Mouse (Mus musculus) embryonic facial prominence, embryonic 15.5 days (tissue): ENCODE results near the gene Rem1. TPM values are rescaled to one million over a fixed set of nuclear protein-coding genes. Genes with fewer than 3 reads are reported as not detected.

Experiments used
- ATAC-seq: fragments of 200-750 bp; cut with Nextera tagmentation; 2 replicates; pipeline ENCODE4 v1.8.0; 2017; ENCODE audit warnings: low read depth, moderate TSS enrichment; ENCODE audit not compliant: insufficient number of reproducible peaks, low FRiP score, low TSS enrichment
- H3K27ac ChIP-seq: fragments of 300-500 bp; sonication (generic); replicated peaks from 2 replicates; pipeline ENCODE4 v1.5.1; 2015; ENCODE audit warnings: mild to moderate bottlenecking, inconsistent platforms
- H3K27me3 ChIP-seq: fragments of 300-500 bp; sonication (generic); 2 replicates; pipeline ENCODE4 v1.6.1; 2015; ENCODE audit warnings: inconsistent platforms
- H3K36me3 ChIP-seq: fragments of 300-500 bp; sonication (generic); 2 replicates; pipeline ENCODE4 v1.6.1; 2015; ENCODE audit warnings: mild to moderate bottlenecking, inconsistent platforms
- H3K4me1 ChIP-seq: fragments of 300-500 bp; sonication (generic); 2 replicates; pipeline ENCODE4 v1.6.1; 2015; ENCODE audit warnings: inconsistent platforms
- H3K4me2 ChIP-seq: fragments of 300-500 bp; sonication (generic); replicated peaks from 2 replicates; pipeline ENCODE4 v1.6.1; 2015; ENCODE audit warnings: mild to moderate bottlenecking, inconsistent platforms
- H3K4me3 ChIP-seq: fragments of 300-500 bp; sonication (generic); replicated peaks from 2 replicates; pipeline ENCODE4 v1.5.1; 2015; ENCODE audit warnings: mild to moderate bottlenecking, inconsistent platforms
- H3K9ac ChIP-seq: fragments of 300-500 bp; sonication (generic); 2 replicates; pipeline ENCODE4 v1.6.1; 2015; ENCODE audit warnings: inconsistent platforms
- H3K9me3 ChIP-seq: fragments of 300-500 bp; sonication (generic); replicated peaks from 2 replicates; pipeline ENCODE4 v1.6.1; 2016; ENCODE audit warnings: inconsistent platforms
- WGBS: fragments of 180-500 bp; shearing (Covaris S2); methylation state at CpG from one replicate; pipeline ENCODE4 v1.1.7; 2015; 5-methylcytosine and 5-hydroxymethylcytosine counted together
- polyA plus RNA-seq: library from polyadenylated mRNA; unstranded; fragments of >200 nt; fragmentation: Nextera tagmentation; extraction: Ambion mirVana; gene quantifications from 2 replicates; pipeline ENCODE4 v1.2.1, GENCODE M21; 2015

The Rem1 gene
- polyA plus RNA-seq: 5.0 and 5.3 TPM in 2 replicates

DNA sequence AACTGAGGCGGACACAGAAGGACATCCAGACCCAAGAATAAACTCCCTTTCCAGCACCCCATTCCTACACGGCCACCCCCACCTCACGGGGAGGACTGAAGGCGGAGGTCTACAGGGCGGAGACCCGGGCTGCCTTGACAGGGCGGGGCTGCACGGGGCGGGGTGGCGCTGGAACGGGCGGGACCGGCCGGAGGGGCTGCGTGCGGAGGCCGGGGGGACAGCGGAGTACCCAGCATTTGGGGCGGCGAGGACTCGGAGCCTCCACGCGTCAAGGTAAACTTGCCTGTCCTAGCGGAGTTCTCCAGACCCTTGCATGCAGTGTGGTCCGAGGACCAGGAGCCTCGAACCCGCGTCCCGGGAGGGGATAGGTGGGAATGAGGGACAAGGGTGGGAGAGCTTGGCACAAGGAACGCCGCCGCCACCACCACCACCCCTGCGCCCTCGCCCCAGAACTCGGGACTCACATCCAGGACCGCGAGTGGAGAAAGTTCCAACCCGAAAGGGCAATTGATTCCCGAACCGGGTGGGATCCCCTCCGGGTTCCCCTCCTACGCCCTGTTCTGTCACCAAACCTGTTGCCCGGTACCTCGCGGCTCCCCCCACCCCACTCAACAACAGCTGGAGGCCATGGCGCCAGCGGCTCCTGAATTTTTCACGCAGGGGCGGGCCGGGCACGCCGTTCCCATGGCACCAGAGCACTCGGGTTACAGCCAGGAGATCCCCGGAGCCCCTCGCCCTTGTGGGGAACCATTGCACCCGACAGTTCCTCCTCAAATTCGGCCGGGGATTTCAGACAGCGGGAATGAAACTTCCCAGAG lies at the start of gene Rem1:
Gene Rem1, plus strand, starts transcription at position 178 of the 818 bp plus-strand sequence.
- H3K4me2 ChIP-seq: peak within 1 kb of the TSS; percentile 88
- no peaks in the 10 kb centered on the region for H3K36me3 ChIP-seq
- peak within 1 kb of the TSS; percentile 35 for H3K9ac ChIP-seq
- H3K27me3 ChIP-seq: peaks cover 41% of the 10 kb centered on the region
- under 1% methylated on average over 55 of the region's 59 CpGs for WGBS
- no peak within 1 kb of the TSS for H3K27ac ChIP-seq
- H3K4me1 ChIP-seq: peaks cover 13% of the 10 kb centered on the region
- H3K9me3 ChIP-seq: no peaks in the 10 kb centered on the region
- peak; percentile 68 for ATAC-seq
- H3K4me3 ChIP-seq: peak within 1 kb of the TSS; percentile 50

DNA sequence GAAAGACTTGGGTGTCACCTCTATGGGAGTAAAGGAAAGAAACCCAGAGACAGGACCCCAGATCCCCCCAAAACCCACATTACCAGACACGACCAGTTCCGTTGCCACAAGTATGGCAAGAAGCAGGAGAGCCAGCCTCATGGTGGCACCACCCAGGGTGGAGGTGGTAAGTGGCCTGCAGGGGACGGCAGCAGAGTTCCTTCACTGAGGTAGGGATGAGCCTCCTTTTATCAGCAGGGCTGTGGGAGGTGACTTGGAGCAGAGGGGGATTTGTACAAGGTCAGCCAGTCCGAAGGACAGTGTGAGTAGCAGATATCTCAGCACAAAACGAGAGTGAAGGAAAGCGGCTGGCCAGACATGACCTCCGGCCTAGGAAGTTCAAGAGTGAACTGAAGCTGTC lies 46.6 kb upstream of the Rem1 start, which contains the start of gene Defb19:
Gene Defb19, minus strand, starts transcription at position 206 of the 400 bp plus-strand sequence.
- Histone ChIP-seq H3K4me1 (no peaks in the 10 kb centered on the region), H3K27ac (no peak within 1 kb of the TSS), H3K4me3 (no peak within 1 kb of the TSS), H3K9ac (no peak within 1 kb of the TSS), H3K9me3 (no peaks in the 10 kb centered on the region), H3K36me3 (no peaks in the 10 kb centered on the region), H3K27me3 (no peaks in the 10 kb centered on the region), H3K4me2 (no peak within 1 kb of the TSS)
- no peak for ATAC-seq
- 66% methylated on average over 7 of the region's 7 CpGs for WGBS

DNA sequence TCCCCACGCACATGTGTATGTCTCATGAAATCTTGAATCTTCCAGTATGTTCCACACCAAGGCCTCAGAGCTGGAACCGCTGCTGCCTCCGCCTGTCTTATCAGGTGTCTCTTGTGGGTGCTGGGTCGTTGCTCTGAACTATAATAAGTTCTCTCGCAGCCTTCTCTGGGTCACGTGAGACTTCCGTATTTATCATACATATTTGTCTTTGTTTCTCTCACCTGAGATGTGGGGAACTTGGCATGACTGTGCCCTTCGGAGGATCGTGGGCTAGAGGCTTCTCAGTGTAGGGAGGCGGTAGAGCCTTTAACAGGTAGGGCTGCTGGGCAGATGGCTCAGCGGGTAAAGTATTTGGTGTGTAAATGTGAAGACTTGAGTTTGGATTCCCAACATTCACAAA lies 46.1 kb upstream of the Rem1 start:
- no peak for ATAC-seq
- 87% methylated on average over 11 of the region's 11 CpGs for WGBS
- H3K9ac ChIP-seq: no peak overlapping the region

DNA sequence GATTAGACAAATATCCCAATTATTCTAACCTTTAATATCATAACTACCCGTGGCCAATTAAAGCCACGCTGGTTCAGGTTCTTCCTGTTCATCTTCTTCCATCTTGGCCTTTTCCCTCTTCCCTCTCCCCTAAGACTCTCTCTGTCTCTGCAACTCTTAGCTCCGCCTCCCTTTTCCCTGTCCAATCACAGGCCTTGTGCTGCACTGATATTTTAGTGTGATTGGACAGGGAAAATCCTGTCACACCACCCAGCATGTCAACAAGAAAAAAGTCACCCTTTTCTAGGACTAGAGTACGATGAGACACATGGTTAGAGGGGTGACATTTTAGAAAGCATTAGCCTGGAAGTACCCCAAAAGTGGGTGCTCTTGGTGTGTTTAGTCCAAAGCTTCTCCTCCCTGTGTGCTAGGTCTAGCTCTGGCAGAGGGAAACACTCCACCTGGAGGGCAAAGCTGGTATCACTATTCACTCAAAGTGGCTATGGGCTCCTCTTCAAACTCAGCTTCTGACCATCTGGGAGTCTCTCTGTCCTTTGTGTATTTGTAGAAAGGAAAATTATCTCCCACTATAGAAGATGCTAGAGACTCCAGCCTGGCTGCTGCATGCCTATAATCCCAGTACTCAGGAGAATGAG lies 39.7 kb upstream of the Rem1 start:
- H3K4me1 ChIP-seq: no peaks in the 10 kb centered on the region
- H3K9me3 ChIP-seq: no peaks in the 10 kb centered on the region
- no peak overlapping the region for H3K9ac ChIP-seq
- no peak overlapping the region for H3K27ac ChIP-seq
- H3K36me3 ChIP-seq: no peaks in the 10 kb centered on the region
- no peaks in the 10 kb centered on the region for H3K27me3 ChIP-seq
- H3K4me2 ChIP-seq: no peak overlapping the region
- 72% methylated on average over 4 of the region's 4 CpGs for WGBS
- ATAC-seq: no peak
- H3K4me3 ChIP-seq: no peak overlapping the region

More for the DNA sequence above, 46.1 kb upstream of the Rem1 start:
- H3K9me3 ChIP-seq: no peaks in the 10 kb centered on the region
- no peaks in the 10 kb centered on the region for H3K36me3 ChIP-seq
- H3K27me3 ChIP-seq: no peaks in the 10 kb centered on the region
- no peak overlapping the region for H3K4me3 ChIP-seq
- no peak overlapping the region for H3K4me2 ChIP-seq
- no peaks in the 10 kb centered on the region for H3K4me1 ChIP-seq
- no peak overlapping the region for H3K27ac ChIP-seq

DNA sequence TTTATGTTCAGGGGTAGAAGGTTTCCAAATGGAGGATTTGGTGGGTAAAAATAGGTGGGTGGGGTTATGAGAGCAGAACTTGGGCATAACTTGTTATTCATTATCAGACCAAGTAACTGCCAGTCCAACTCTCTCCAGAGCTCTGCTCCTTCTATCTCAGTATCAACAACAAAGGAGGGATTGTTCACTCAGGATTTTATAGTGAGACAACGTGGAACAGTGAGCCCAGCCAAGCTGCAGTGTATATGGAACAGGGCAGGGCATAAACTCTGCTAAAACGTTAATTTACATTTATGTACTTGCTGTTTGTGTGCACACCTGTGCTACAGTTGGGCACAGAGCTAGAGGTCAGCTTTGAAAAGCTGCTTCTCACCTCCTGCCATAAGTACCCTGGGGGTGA lies 38.3 kb upstream of the Rem1 start:
- Histone ChIP-seq H3K27me3 (no peaks in the 10 kb centered on the region), H3K9ac (no peak overlapping the region), H3K9me3 (no peaks in the 10 kb centered on the region), H3K4me1 (no peaks in the 10 kb centered on the region), H3K4me3 (no peak overlapping the region), H3K4me2 (no peak overlapping the region), H3K36me3 (no peaks in the 10 kb centered on the region), H3K27ac (no peak overlapping the region)
- 16% methylated on average over 2 of the region's 2 CpGs for WGBS
- ATAC-seq: no peak

DNA sequence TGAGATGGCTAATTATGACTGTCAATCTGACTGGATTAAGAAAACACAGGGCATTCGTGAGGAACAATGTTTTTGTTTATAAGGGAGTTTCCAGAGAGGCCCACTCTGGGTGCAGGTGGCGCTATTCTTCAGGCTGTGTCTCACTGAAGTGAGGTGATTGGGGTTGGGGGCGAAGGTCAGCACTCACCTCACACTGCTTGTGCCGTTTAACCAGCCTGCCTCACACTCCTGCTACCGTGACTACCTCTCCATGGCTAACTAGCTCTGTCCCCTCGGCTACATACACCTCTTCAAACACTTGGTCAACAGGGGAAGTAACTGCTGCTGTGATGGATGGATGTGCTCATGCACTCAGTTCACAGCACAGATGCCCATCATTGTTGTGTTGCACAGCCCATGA lies 37.7 kb upstream of the Rem1 start:
- Histone ChIP-seq H3K4me1 (no peaks in the 10 kb centered on the region), H3K27me3 (no peaks in the 10 kb centered on the region), H3K9ac (no peak overlapping the region), H3K27ac (no peak overlapping the region), H3K4me2 (no peak overlapping the region), H3K4me3 (no peak overlapping the region), H3K36me3 (no peaks in the 10 kb centered on the region), H3K9me3 (no peaks in the 10 kb centered on the region)
- ATAC-seq: no peak
- 34% methylated on average over 6 of the region's 6 CpGs for WGBS

DNA sequence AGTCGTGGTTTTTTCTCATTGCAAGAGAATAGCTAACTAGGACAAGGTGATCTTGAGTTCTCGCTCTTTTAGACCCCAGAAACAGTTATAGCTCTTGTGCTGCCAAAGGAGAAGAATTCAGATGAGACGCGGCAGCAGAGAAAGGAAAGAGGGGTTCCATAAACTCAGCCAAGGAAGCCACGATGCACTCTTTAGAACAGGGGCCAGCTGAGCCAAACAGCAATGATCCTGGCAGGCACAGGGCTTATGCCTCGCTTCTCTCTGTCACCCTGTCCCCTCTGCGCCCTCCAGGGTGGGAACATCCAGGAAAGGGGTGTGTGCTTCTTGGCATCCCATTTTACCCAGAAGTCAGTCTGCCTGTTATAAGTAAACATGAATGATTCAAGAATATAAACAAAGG lies 27.5 kb upstream of the Rem1 start, which contains the start of gene Defb45:
Gene Defb45, minus strand, starts transcription at position 101 of the 400 bp plus-strand sequence.
- no peak within 1 kb of the TSS for H3K4me2 ChIP-seq
- no peak for ATAC-seq
- no peak within 1 kb of the TSS for H3K4me3 ChIP-seq
- H3K9me3 ChIP-seq: no peaks in the 10 kb centered on the region
- H3K36me3 ChIP-seq: no peaks in the 10 kb centered on the region
- no peak within 1 kb of the TSS for H3K27ac ChIP-seq
- 55% methylated on average over 7 of the region's 7 CpGs for whole genome bisulfite sequencing
- H3K4me1 ChIP-seq: no peaks in the 10 kb centered on the region
- H3K9ac ChIP-seq: no peak within 1 kb of the TSS
- H3K27me3 ChIP-seq: no peaks in the 10 kb centered on the region

DNA sequence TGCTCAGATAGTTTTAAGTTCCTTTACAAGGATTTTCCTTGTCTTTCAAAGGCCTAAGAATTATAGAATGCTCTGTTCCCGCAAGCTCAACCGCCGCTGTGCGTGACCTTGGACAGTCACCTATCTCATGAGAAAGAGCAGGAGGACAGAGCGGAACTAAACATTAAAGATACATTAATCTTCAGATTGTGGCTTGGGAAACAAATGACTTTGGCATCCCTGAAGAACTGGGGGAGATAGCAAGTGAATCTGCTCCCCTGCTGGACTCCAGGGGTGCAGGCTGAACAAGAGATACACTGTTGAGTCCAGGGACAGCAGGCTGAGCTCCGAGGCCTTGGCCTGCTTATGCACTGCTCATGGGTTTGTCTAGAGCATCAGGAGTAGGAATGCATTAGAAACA lies 26.7 kb upstream of the Rem1 start:
- WGBS: 79% methylated on average over 6 of the region's 6 CpGs
- H3K4me2 ChIP-seq: no peak overlapping the region

DNA sequence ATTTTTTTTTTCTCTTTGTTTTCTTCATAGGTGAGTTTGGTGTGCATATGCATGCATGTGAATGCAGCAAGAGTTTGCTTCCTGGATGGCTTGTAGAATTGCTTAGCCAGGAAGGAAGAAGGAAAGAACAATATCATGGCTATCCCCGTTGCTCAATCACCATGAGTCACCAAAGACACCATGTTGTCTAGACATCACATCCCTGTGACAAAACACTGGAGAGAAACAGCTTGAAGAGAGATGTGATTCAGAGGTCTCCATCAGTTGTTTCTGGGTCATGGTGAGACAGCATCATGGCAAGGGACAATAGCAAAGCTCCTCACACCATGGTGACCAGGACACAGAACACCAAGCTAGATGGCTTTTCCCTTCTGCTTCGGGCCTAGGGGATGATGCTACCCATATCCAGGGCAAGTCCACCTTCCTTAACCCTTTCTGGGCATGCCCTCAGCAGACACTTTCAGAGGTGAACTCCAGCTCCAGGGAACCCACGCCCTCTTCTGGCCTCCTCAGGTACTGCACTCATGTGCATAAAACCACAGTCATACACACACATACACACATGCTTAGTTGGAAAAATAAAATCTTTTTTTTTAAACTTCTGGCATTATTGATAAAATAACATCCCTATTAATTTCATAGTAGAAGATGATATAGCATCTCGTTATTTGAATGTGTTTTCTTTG lies 25.3 kb upstream of the Rem1 start:
- Histone ChIP-seq H3K4me3 (no peak overlapping the region), H3K27me3 (no peaks in the 10 kb centered on the region), H3K9me3 (no peaks in the 10 kb centered on the region), H3K36me3 (no peaks in the 10 kb centered on the region), H3K9ac (no peak overlapping the region), H3K4me2 (no peak overlapping the region), H3K27ac (no peak overlapping the region), H3K4me1 (no peaks in the 10 kb centered on the region)
- no peak for ATAC-seq
- 76% methylated on average over 4 of the region's 4 CpGs for WGBS

More for the DNA sequence above, 26.7 kb upstream of the Rem1 start:
- Histone ChIP-seq H3K9me3 (no peaks in the 10 kb centered on the region), H3K27me3 (no peaks in the 10 kb centered on the region), H3K4me3 (no peak overlapping the region), H3K36me3 (no peaks in the 10 kb centered on the region), H3K27ac (no peak overlapping the region), H3K9ac (no peak overlapping the region), H3K4me1 (no peaks in the 10 kb centered on the region)
- no peak for ATAC-seq

DNA sequence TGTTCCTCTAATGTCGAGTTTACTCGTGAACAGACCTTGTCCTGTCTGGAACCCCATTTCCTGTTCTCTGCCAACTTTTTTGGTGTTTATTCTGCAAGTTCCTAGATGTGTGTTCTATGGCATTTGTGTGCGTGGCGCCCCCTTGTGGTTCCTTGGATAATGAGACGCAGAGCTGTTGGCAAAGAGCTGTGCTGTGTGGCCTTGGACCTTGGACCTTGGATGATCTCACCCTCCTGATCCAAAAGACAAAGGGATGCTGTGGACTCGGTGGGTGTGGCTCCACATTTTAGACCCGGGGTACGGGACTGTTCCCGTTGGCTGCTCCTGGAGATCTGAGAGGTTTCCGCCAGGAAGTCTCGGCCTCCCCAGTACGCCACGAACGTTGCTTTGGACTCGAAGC lies 22.7 kb upstream of the Rem1 start, which contains the start of gene Defb36:
Gene Defb36, plus strand, starts transcription at position 271 of the 400 bp plus-strand sequence.
- Histone ChIP-seq H3K9ac (no peak within 1 kb of the TSS), H3K4me2 (no peak within 1 kb of the TSS), H3K36me3 (no peaks in the 10 kb centered on the region), H3K27me3 (no peaks in the 10 kb centered on the region), H3K4me3 (no peak within 1 kb of the TSS), H3K27ac (no peak within 1 kb of the TSS), H3K9me3 (no peaks in the 10 kb centered on the region), H3K4me1 (no peaks in the 10 kb centered on the region)
- ATAC-seq: no peak
- 82% methylated on average over 15 of the region's 15 CpGs for WGBS

DNA sequence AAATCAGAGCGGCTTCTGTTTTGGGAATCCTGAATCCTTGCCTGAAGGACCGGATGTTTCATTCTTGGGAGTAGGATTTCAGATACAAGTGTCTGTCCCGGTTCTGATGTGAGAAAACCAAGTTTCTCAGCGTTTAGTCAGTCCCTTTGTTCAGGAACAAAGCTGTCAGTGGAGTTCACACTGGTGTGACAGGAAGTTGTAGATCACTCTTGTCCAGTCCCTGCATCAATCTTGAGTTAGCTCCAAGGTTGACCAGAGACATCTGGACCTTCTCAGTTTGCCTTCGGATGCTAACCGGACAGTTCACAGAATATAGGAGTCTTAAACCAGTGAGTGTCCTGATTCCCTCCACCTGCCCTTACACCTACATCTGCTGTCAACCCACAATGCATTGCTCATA lies 19.0 kb upstream of the Rem1 start:
- Histone ChIP-seq H3K9me3 (no peaks in the 10 kb centered on the region), H3K4me2 (no peak overlapping the region), H3K36me3 (no peaks in the 10 kb centered on the region), H3K4me3 (no peak overlapping the region), H3K9ac (no peak overlapping the region), H3K4me1 (no peaks in the 10 kb centered on the region), H3K27me3 (no peaks in the 10 kb centered on the region), H3K27ac (no peak overlapping the region)
- no peak for ATAC-seq
- 54% methylated on average over 6 of the region's 6 CpGs for WGBS
